Mouse (Mus musculus) kidney, postnatal 36 days (tissue): ENCODE data around the gene Tmem106a.
A peak's percentile ranks its signal among the peaks of the same experiment; 100 is the strongest.
"Not testable (repeated sequence)": the region's sequence is repeated elsewhere in the genome, so short reads cannot be mapped to it uniquely, and the experiment has no call there.

Experiments used
- DNase-seq, 2 experiments: peaks; one replicate each; pipeline ENCODE4 v3.0.0; 2021 to 2022; ENCODE audit warnings: mixed read lengths in 2 of 2

Gene Tmem106a

GRCm38 (mm10) chr11:101602491-101602890 is 20.4 kb downstream of the Tmem106a start:
- DNase-seq = peak; percentile 67 to 89

DNA sequence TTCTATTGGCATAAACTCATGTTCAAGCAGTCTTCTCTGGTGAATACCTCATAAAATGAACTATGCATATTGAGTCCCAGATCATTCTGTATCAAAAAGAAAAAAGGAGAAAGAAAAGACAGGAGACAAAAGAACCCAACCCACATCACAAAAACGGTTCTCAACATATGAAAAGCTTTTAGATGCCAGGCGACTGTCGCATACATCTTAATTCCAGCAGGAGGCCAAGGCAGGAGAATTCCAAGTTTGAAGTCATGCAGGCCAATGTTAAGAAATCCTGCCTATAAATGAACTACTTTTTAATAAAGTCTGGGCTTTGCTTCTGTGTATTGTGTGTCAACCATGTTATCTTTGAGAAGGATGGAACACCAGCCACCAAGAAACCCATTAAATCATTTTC is 22.1 kb downstream of the Tmem106a start:
- DNase-seq = no peak

- peak; percentile 87 to 95 for DNase-seq
These were observed 22.8 kb downstream of the Tmem106a start for GRCm38 (mm10) chr11:101604531-101605453.

- not testable (repeated sequence) for DNase-seq
These were observed 25.1 kb downstream of the Tmem106a start for GRCm38 (mm10) chr11:101607134-101607533.

- DNase-seq = no peak
These were observed 28.4 kb downstream of the Tmem106a start for GRCm38 (mm10) chr11:101610445-101610844.

- DNase-seq = no peak
These were observed 31.6 kb downstream of the Tmem106a start for GRCm38 (mm10) chr11:101613596-101613995.

- DNase-seq = no peak
These were observed 32.1 kb downstream of the Tmem106a start for GRCm38 (mm10) chr11:101614116-101614515.

DNA sequence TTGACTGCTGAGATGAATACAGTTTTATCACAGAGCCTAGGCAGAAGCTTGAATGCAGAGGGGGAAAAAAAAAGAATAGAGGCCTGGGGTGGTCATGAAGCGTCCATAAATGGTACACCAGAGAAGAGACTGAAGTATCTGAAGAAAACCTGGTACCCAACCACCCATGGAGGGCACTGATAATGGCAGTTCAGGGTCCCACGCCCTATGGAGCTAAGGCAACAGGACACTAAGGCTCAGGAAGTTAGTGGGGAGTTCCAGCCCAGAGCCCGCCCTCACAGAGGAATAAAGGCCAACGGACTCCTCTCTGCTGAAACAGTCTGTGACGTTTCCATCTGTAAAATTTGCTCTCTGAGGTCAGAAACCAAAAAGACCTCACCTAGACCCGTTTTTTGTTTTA is 33.3 kb downstream of the Tmem106a start:
- DNase-seq = no peak

- DNase-seq = no peak
These were observed 34.1 kb downstream of the Tmem106a start for GRCm38 (mm10) chr11:101616104-101616503.

DNA sequence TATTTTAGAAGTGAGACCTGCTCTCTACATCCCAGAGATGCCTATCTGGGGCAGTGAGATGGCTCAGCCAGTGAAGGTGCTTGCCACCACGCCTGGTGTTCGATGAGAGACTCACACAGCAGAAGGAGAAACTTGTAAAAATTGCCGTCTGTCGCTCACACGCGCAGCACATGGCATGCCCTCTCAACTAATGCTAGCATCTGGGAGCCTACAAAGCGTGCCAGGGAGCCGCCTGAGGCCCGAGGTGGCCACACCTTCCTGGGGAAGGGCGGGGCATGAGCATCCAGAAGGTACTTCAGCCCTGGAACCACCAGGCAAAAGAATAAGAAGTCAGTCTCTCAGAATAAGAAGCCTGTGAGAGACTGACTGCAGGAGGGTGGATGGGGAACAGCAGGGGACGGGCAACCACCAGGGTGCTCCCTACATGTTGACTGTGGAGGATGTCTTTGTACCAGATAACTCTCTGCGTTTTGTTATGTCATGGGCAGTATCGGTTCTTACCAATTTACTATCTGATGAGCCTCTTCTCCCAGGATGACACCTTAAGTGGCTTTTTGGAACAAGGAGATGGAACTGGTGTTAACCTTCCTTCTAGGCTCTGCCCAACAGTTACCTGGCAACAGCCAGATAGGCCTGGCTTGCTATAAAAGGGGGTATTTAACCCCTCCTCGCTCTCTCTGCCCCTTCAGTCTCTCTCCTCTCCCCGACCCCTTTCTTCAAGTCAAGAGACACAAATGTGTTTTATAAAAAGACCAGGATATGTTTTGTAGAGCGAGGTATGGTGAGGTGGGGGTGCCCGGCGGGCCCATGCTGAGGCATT is 35.1 kb downstream of the Tmem106a start:
- no peak for DNase-seq

DNA sequence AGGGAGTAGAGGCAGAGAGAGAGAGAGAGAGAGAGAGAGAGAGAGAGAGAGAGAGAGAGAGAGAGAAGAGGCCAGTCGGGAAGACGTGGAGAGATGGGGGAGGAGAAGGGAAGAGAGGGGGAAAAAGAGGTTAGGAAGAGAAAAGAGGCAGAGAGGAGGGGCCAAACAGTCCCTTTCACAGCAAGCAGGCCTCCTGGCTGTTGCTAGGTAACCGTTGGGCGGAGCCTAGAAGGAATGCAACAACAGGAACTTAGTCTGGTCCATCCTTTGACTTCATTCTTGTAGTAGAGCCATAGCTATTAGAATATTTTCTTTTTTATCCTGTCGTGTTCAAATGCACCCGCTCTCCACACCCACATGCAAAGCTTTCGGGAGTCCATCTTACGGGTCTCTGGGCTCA is 35.8 kb downstream of the Tmem106a start:
- peak; percentile 33 to 51 for DNase-seq

- DNase-seq = no peak
These were observed 36.6 kb downstream of the Tmem106a start for GRCm38 (mm10) chr11:101618596-101618995.

DNA sequence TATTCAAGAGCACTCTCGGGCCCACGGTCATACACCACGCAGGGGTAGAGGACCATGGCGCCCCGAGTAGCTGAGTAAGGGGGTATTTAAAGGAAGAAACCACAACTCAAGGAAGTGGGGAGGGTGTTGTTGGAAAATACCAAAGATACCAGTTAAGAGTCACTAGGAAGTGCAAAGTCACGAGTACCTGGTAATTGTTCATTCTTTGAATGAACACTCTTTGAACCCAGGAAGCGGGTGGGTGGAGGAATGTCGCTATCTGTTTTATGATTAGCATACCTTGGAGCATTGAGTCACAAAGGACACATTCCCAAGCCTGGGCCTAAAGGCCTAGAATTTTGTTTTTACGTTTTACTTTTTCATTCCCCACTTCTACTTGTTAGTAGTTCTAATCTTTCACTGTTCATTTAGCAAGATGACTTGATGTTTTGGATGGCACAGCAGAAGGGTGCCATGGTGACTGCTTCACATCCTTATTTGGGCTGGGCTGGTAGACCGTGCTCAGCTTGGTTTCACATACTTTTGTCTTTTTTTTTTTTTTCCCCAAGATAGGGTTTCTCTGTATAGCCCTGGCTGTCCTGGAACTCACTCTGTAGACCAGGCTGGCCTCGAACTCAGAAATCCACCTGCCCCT is 38.1 kb downstream of the Tmem106a start:
- DNase-seq = not testable (repeated sequence)

GRCm38 (mm10) chr11:101626649-101626994 is 44.6 kb downstream of the Tmem106a start:
- no peak for DNase-seq

GRCm38 (mm10) chr11:101626995-101627856 is 45.2 kb downstream of the Tmem106a start, which contains the start of gene Rdm1:
Rdm1 (plus strand) TSS chr11:101627195.
- peak; percentile 90 to 92 for DNase-seq

DNA sequence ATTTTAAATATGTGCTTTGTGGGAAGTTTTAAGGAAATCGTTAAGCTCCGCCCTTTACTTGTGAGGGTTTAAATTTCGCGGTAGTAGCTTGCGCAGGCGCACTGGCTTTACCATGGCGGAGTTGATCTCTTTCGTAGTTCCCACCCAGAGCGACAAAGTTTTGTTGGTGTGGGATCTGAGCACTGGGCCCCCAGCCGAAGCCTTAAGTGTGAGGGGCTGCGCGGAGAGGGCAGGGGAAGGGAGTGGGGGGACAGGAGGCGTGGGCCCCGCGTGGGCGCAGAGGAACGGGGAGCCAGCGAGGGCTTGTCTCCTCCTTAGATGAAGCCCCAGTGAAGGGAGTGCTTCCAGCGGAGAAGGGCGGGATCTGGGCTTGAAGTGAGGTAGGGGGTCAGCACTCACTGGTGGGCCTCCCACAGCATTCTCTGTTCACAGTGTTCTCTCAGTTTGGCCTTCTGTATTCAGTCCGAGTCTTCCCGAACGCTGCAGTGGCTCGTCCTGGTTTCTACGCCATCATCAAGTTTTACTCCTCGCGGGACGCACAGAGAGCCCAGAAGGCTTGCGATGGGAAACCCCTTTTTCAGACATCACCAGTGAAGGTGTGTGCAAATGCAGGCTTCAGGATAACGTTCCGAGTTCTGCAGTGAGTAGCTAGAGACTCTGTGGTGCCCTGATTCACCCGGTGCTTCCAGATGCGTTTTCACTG is 46.0 kb downstream of the Tmem106a start:
- peak; percentile 83 to 92 for DNase-seq

GRCm38 (mm10) chr11:101628733-101629417 is 46.8 kb downstream of the Tmem106a start:
- not testable (repeated sequence) for DNase-seq

DNA sequence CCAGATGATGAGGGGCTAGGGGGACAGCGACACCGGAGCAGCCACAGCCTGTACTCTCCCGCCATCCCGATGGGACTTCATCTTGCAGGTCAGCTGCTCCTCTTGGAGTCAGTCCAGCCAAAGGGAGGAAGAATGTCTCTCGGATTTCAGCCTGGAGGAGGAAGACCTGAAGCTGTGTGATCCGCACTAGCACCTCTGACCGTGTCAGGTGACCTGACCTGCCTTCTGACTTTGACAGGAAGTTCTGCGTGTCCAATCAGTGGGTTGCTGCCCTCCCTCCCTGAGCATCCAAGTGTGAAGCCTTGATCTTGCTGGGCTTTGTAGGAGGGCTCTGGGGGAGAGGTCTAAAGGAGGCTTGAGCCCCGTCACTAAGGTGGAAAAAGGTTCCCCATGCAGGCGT is 53.6 kb downstream of the Tmem106a start:
- DNase-seq = peak; percentile 65 to 70

DNA sequence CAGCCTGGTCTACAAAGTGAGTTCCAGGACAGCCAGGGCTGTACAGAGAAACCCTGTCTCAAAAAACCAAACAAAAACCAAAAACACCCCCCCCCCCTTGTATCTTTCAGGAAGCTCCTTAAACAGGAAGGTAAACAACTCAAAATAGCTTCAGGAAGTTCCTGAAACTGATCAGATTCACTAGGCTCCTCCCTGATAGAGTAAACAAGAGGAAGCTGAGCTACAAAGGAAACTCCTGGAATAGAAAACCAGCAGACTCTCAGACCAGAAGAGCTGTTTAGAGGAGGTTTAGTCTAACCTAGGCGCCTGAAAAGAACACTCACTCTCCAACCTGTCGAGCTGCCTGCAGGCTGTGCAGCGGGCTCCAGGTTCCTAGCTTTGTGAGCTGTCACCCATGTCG is 57.7 kb downstream of the Tmem106a start:
- no peak for DNase-seq

DNA sequence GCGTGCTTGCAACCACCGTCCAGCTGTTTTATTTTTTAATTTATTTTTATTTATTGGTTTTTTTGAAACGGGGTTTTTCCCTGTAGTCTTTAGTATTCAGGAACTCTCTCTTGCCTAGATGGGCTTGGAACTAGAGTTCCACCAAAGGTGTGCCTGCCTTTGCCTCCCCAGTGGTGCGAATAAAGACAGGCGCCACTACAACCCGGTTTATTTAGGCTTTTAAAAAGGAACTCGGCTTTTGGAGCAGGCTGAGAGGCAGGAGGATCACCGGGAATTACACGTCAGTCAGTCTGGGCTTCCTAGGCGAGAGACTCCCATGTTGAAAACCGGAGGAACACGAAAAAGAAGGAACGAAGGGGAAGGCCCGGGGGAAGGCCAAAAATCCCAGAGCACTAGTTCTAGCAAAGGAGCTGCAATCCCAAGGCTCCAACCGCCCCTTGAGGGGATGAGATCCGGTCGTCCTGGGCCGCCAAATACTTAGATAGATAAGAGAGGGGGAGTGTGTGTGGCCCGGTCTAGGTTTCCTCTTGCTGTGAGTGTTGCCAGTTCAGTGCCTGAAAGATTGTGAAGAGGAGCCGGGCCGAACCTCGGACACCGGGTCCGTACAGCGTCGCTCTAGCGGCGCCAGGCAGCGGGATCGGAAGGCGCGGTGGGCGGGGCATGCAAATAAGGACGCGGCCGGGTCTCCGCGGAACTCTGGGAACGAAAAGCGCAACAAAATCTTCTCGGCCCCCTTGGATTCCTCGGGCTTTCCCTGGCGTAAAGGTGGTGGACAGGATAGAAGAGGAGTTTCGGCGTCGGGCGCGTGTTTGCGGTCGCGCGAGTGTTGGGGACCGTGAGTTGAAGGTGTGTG is 59.0 kb downstream of the Tmem106a start:
- peak; percentile 78 to 87 for DNase-seq
